Mouse (Mus musculus) liver, embryonic 14.5 days (tissue): ENCODE data around the gene Nacc1. TPM values are rescaled to one million over a fixed set of nuclear protein-coding genes. Genes with fewer than 3 reads are reported as not detected.

ENCODE experiments used
- ATAC-seq: fragments of 200-750 bp; cut with Nextera tagmentation; 2 replicates; pipeline ENCODE4 v1.8.0; 2017; ENCODE audit warnings: moderate number of reproducible peaks, mild to moderate bottlenecking, moderate library complexity; ENCODE audit not compliant: insufficient read depth
- DNase-seq, 3 experiments: peaks; one replicate each; pipeline ENCODE4 v3.0.0-alpha.2; 2012 to 2013; ENCODE audit warnings: low read depth in 3 of 3, low spot score in 3 of 3
- H3K27ac ChIP-seq: fragments of 300-500 bp; sonication (generic); 2 replicates; pipeline ENCODE4 v1.5.1; 2014; ENCODE audit warnings: moderate library complexity, mild to moderate bottlenecking, control low read depth, inconsistent platforms
- H3K27me3 ChIP-seq: fragments of 300-500 bp; sonication (generic); 2 replicates; pipeline ENCODE4 v1.6.1; 2014; ENCODE audit warnings: mild to moderate bottlenecking, low read length, moderate library complexity; ENCODE audit not compliant: control insufficient read depth, insufficient read depth
- H3K36me3 ChIP-seq: fragments of 300-500 bp; sonication (generic); replicated peaks from 2 replicates; pipeline ENCODE4 v1.6.1; 2014; ENCODE audit warnings: low read depth; ENCODE audit not compliant: control insufficient read depth, insufficient read depth
- H3K4me1 ChIP-seq, 2 experiments: fragments of 200-500 bp in 1 of 2; fragments of 300-500 bp in 1 of 2; sonication (generic) in 1 of 2; replicated peaks; 2 replicates each; pipeline ENCODE4 v1.6.1; 2012 to 2014; ENCODE audit warnings: antibody characterized with exemption in 1 of 2, inconsistent platforms in 1 of 2, low read length in 1 of 2; ENCODE audit not compliant: control insufficient read depth in 2 of 2, insufficient read depth in 2 of 2
- H3K4me2 ChIP-seq: fragments of 300-500 bp; sonication (generic); 2 replicates; pipeline ENCODE4 v1.6.1; 2014; ENCODE audit warnings: low read depth, mild to moderate bottlenecking, control low read depth, moderate library complexity
- H3K4me3 ChIP-seq, 2 experiments: fragments of 200-500 bp in 1 of 2; fragments of 300-500 bp in 1 of 2; sonication (generic) in 1 of 2; 2 replicates each; pipeline ENCODE4 v1.5.1; 2012 to 2014; ENCODE audit warnings: low read depth in 2 of 2, low read length in 2 of 2, mild to moderate bottlenecking in 2 of 2, control low read depth in 1 of 2, inconsistent platforms in 1 of 2, moderate library complexity in 1 of 2; ENCODE audit not compliant: insufficient read depth in 1 of 2
- H3K9ac ChIP-seq: fragments of 300-500 bp; sonication (generic); replicated peaks from 2 replicates; pipeline ENCODE4 v1.6.1; 2014; ENCODE audit warnings: mild to moderate bottlenecking, control low read depth, moderate library complexity
- H3K9me3 ChIP-seq: fragments of 300-500 bp; sonication (generic); 2 replicates; pipeline ENCODE4 v1.6.1; 2016; ENCODE audit warnings: low read length, mixed read lengths; ENCODE audit not compliant: control insufficient read depth
- CTCF ChIP-seq: IDR thresholded peaks from 2 replicates; pipeline ENCODE4 v1.5.1; 2016; ENCODE audit warnings: antibody characterized with exemption, low read depth, control low read depth
- EP300 ChIP-seq: IDR thresholded peaks from 2 replicates; pipeline ENCODE4 v1.6.1; 2016; ENCODE audit warnings: antibody characterized with exemption, low read depth
- WGBS: fragments of 180-500 bp; shearing (Covaris S2); extraction: QIAGEN DNeasy Blood & Tissue Kit; methylation state at CpG from one replicate; pipeline ENCODE4 v1.1.7; 2014; ENCODE audit not compliant: insufficient replicate concordance; 5-methylcytosine and 5-hydroxymethylcytosine counted together
- polyA plus RNA-seq, 2 experiments: library from polyadenylated mRNA; depleted of rRNA in 1 of 2; stranded (reverse) in 1 of 2; unstranded in 1 of 2; fragments of >200 nt; fragmentation: Nextera tagmentation in 1 of 2; extraction: Ambion mirVana in 1 of 2; gene quantifications; 2 replicates each; pipeline versions ENCODE4 v1.2.1 to v1.2.3; 2012 to 2014

The Nacc1 gene
- polyA plus RNA-seq, 2 experiments, result 6.3 to 19.0 TPM

- Histone ChIP-seq H3K4me2 (peak overlapping the region; percentile 75), H3K9me3 (no peaks in the 10 kb centered on the region), H3K4me3 (peak overlapping the region; percentile 71), H3K27ac (no peak overlapping the region; the same call in 1 of the 2 replicates), H3K4me1 (peaks cover 0 to 2% of the 10 kb centered on the region in 2 experiments; a peak in 2 of 4 replicates), H3K27me3 (no peaks in the 10 kb centered on the region; the same call in 1 of the 2 replicates), H3K36me3 (no peaks in the 10 kb centered on the region), H3K9ac (peak overlapping the region; percentile 73)
- TF ChIP-seq EP300, result no peak
- TF ChIP-seq CTCF, result no peak
- under 1% methylated on average over 46 of the region's 52 CpGs for WGBS
- no peak for DNase-seq
- peak; percentile 5; the same call in 1 of the 2 replicates for ATAC-seq
Measured at GRCm38 (mm10) chr8:84638555-84639161, 49.0 kb downstream of the Nacc1 start.

- no peaks in the 10 kb centered on the region for H3K36me3 ChIP-seq
- H3K27me3 ChIP-seq, result no peaks in the 10 kb centered on the region; the same call in 1 of the 2 replicates
- TF ChIP-seq EP300 (no peak), CTCF (no peak)
- peaks cover 0 to 2% of the 10 kb centered on the region in 2 experiments; a peak in 2 of 4 replicates for H3K4me1 ChIP-seq
- no peak for DNase-seq
- WGBS, result 40% methylated on average over 8 of the region's 8 CpGs
- ATAC-seq, result no peak
- no peak overlapping the region for H3K27ac ChIP-seq
- H3K9ac ChIP-seq, result peak overlapping the region; percentile 73; the same call in 1 of the 2 replicates
- no peaks in the 10 kb centered on the region for H3K9me3 ChIP-seq
- peak overlapping the region; percentile 75 for H3K4me2 ChIP-seq
- H3K4me3 ChIP-seq, result peak overlapping the region; percentile 71
Measured at GRCm38 (mm10) chr8:84637946-84638554, 49.6 kb downstream of the Nacc1 start.

- Histone ChIP-seq H3K4me3 (no peak overlapping the region), H3K4me1 (no peaks in the 10 kb centered on the region; a peak in 2 of 4 replicates), H3K27ac (no peak overlapping the region), H3K4me2 (no peak overlapping the region), H3K36me3 (no peaks in the 10 kb centered on the region), H3K27me3 (no peaks in the 10 kb centered on the region; the same call in 1 of the 2 replicates), H3K9ac (no peak overlapping the region; the same call in 1 of the 2 replicates), H3K9me3 (no peaks in the 10 kb centered on the region)
- DNase-seq, result no peak
- whole genome bisulfite sequencing, result 77% methylated on average over 17 of the region's 17 CpGs
- ATAC-seq, result no peak
- no peak for TF ChIP-seq EP300
- TF ChIP-seq CTCF, result no peak
Measured at GRCm38 (mm10) chr8:84636051-84636691, 51.5 kb downstream of the Nacc1 start.

- ATAC-seq (no peak), DNase-seq (no peak)
- H3K27me3 ChIP-seq, result no peaks in the 10 kb centered on the region; the same call in 1 of the 2 replicates
- H3K9me3 ChIP-seq, result no peaks in the 10 kb centered on the region
- H3K4me2 ChIP-seq, result no peak overlapping the region
- TF ChIP-seq CTCF (no peak), EP300 (no peak)
- WGBS, result 74% methylated on average over 14 of the region's 14 CpGs
- H3K4me3 ChIP-seq, result no peak overlapping the region
- H3K9ac ChIP-seq, result no peak overlapping the region; the same call in 1 of the 2 replicates
- no peak overlapping the region for H3K27ac ChIP-seq
- no peaks in the 10 kb centered on the region for H3K36me3 ChIP-seq
- no peaks in the 10 kb centered on the region; a peak in 2 of 4 replicates for H3K4me1 ChIP-seq
Measured at GRCm38 (mm10) chr8:84635397-84636050, 52.1 kb downstream of the Nacc1 start.
